Mouse (Mus musculus) forebrain, embryonic 12.5 days (tissue): ENCODE data around the gene Nudt3. TPM values are rescaled to one million over a fixed set of nuclear protein-coding genes. Genes with fewer than 3 reads are reported as not detected.

ENCODE experiments used
- ATAC-seq: fragments of 200-750 bp; cut with Nextera tagmentation; 2 replicates; pipeline ENCODE4 v1.8.0; 2017; ENCODE audit warnings: moderate TSS enrichment; ENCODE audit not compliant: low FRiP score
- H3K27ac ChIP-seq: fragments of 300-500 bp; sonication (generic); 2 replicates; pipeline ENCODE4 v1.5.1; 2016; ENCODE audit warnings: mild to moderate bottlenecking
- H3K27me3 ChIP-seq: fragments of 300-500 bp; sonication (generic); 2 replicates; pipeline ENCODE4 v1.6.1; 2016; ENCODE audit warnings: mild to moderate bottlenecking
- H3K36me3 ChIP-seq: fragments of 300-500 bp; sonication (generic); replicated peaks from 2 replicates; pipeline ENCODE4 v1.6.1; 2016; ENCODE audit warnings: mild to moderate bottlenecking
- H3K4me1 ChIP-seq: fragments of 300-500 bp; sonication (generic); 2 replicates; pipeline ENCODE4 v1.6.1; 2016
- H3K4me2 ChIP-seq: fragments of 300-500 bp; sonication (generic); 2 replicates; pipeline ENCODE4 v1.6.1; 2016; ENCODE audit warnings: mild to moderate bottlenecking, moderate library complexity
- H3K4me3 ChIP-seq: fragments of 300-500 bp; sonication (generic); replicated peaks from 2 replicates; pipeline ENCODE4 v1.5.1; 2016; ENCODE audit warnings: mild to moderate bottlenecking
- H3K9ac ChIP-seq: fragments of 300-500 bp; sonication (generic); 2 replicates; pipeline ENCODE4 v1.6.1; 2016; ENCODE audit warnings: mild to moderate bottlenecking
- H3K9me3 ChIP-seq: fragments of 300-500 bp; sonication (generic); 2 replicates; pipeline ENCODE4 v1.6.1; 2016
- WGBS: fragments of 180-500 bp; shearing (Covaris S2); methylation state at CpG from one replicate; pipeline ENCODE4 v1.1.7; 2016; 5-methylcytosine and 5-hydroxymethylcytosine counted together
- polyA plus RNA-seq: library from polyadenylated mRNA; unstranded; fragments of >200 nt; fragmentation: Nextera tagmentation; extraction: Ambion mirVana; gene quantifications from 2 replicates; pipeline ENCODE4 v1.2.1, GENCODE M21; 2016

The Nudt3 gene
- polyA plus RNA-seq, 1 experiment from 2014 or later: 170 TPM

GRCm38 (mm10) chr17:27588231-27588630, 35.1 kb downstream of the Nudt3 start:
- no peaks in the 10 kb centered on the region for H3K9me3 ChIP-seq
- WGBS: 80% methylated on average over 8 of the region's 8 CpGs
- H3K4me1 ChIP-seq: peaks cover 5% of the 10 kb centered on the region; the same call in 1 of the 2 replicates
- H3K4me2 ChIP-seq: no peak overlapping the region
- peaks cover 80% of the 10 kb centered on the region for H3K36me3 ChIP-seq
- no peak for ATAC-seq
- no peak overlapping the region for H3K4me3 ChIP-seq
- no peak overlapping the region for H3K27ac ChIP-seq
- H3K9ac ChIP-seq: no peak overlapping the region
- no peaks in the 10 kb centered on the region for H3K27me3 ChIP-seq

- Histone ChIP-seq H3K27me3 (no peaks in the 10 kb centered on the region), H3K9me3 (no peaks in the 10 kb centered on the region), H3K27ac (no peak overlapping the region), H3K4me3 (no peak overlapping the region), H3K9ac (no peak overlapping the region), H3K4me2 (no peak overlapping the region), H3K4me1 (peaks cover 5% of the 10 kb centered on the region; the same call in 1 of the 2 replicates), H3K36me3 (peaks cover 83% of the 10 kb centered on the region)
- WGBS: 83% methylated on average over 12 of the region's 12 CpGs
- no peak for ATAC-seq
Observed at GRCm38 (mm10) chr17:27587252-27587651, 36.0 kb downstream of the Nudt3 start.

- Histone ChIP-seq H3K4me2 (no peak overlapping the region), H3K27me3 (no peaks in the 10 kb centered on the region), H3K4me3 (no peak overlapping the region), H3K4me1 (peaks cover 5% of the 10 kb centered on the region; the same call in 1 of the 2 replicates), H3K9me3 (no peaks in the 10 kb centered on the region), H3K36me3 (peaks cover 83% of the 10 kb centered on the region), H3K27ac (no peak overlapping the region), H3K9ac (no peak overlapping the region)
- WGBS: 74% methylated on average over 9 of the region's 9 CpGs
- ATAC-seq: no peak
Observed at GRCm38 (mm10) chr17:27586661-27587060, 36.6 kb downstream of the Nudt3 start.

GRCm38 (mm10) chr17:27583185-27583894, 40.0 kb downstream of the Nudt3 start:
- 96% methylated on average over 13 of the region's 13 CpGs for WGBS
- H3K4me2 ChIP-seq: no peak overlapping the region
- peaks cover 87% of the 10 kb centered on the region for H3K36me3 ChIP-seq
- no peaks in the 10 kb centered on the region for H3K27me3 ChIP-seq
- peaks cover 5% of the 10 kb centered on the region; the same call in 1 of the 2 replicates for H3K4me1 ChIP-seq
- no peak overlapping the region for H3K27ac ChIP-seq
- H3K9me3 ChIP-seq: no peaks in the 10 kb centered on the region
- H3K9ac ChIP-seq: no peak overlapping the region
- ATAC-seq: no peak
- H3K4me3 ChIP-seq: no peak overlapping the region

GRCm38 (mm10) chr17:27580392-27581068, 42.8 kb downstream of the Nudt3 start:
- Histone ChIP-seq H3K27me3 (no peaks in the 10 kb centered on the region), H3K27ac (no peak overlapping the region), H3K36me3 (peaks cover 84% of the 10 kb centered on the region), H3K4me1 (no peaks in the 10 kb centered on the region), H3K9me3 (no peaks in the 10 kb centered on the region), H3K4me3 (no peak overlapping the region), H3K4me2 (no peak overlapping the region), H3K9ac (no peak overlapping the region)
- 93% methylated on average over 20 of the region's 20 CpGs for WGBS
- ATAC-seq: no peak

- Histone ChIP-seq H3K4me3 (no peak overlapping the region), H3K27me3 (no peaks in the 10 kb centered on the region), H3K9ac (no peak overlapping the region), H3K4me1 (no peaks in the 10 kb centered on the region), H3K9me3 (no peaks in the 10 kb centered on the region), H3K27ac (no peak overlapping the region), H3K36me3 (peaks cover 89% of the 10 kb centered on the region), H3K4me2 (no peak overlapping the region)
- WGBS: 95% methylated on average over 8 of the region's 8 CpGs
- no peak for ATAC-seq
Observed at GRCm38 (mm10) chr17:27579816-27580215, 43.5 kb downstream of the Nudt3 start.

GRCm38 (mm10) chr17:27578487-27578886, 44.8 kb downstream of the Nudt3 start:
- no peaks in the 10 kb centered on the region for H3K27me3 ChIP-seq
- H3K4me2 ChIP-seq: no peak overlapping the region
- H3K27ac ChIP-seq: no peak overlapping the region
- 92% methylated on average over 10 of the region's 10 CpGs for WGBS
- H3K9me3 ChIP-seq: no peaks in the 10 kb centered on the region
- no peak overlapping the region for H3K9ac ChIP-seq
- no peak overlapping the region for H3K4me3 ChIP-seq
- no peaks in the 10 kb centered on the region for H3K4me1 ChIP-seq
- peaks cover 91% of the 10 kb centered on the region for H3K36me3 ChIP-seq
- no peak for ATAC-seq

- Histone ChIP-seq H3K9ac (no peak overlapping the region), H3K4me3 (no peak overlapping the region), H3K27me3 (no peaks in the 10 kb centered on the region), H3K9me3 (no peaks in the 10 kb centered on the region), H3K27ac (no peak overlapping the region), H3K4me2 (no peak overlapping the region), H3K36me3 (peaks cover 81% of the 10 kb centered on the region), H3K4me1 (no peaks in the 10 kb centered on the region)
- no peak for ATAC-seq
- 87% methylated on average over 6 of the region's 6 CpGs for WGBS
Observed at GRCm38 (mm10) chr17:27577468-27577867, 45.8 kb downstream of the Nudt3 start.

- Histone ChIP-seq H3K4me1 (no peaks in the 10 kb centered on the region), H3K27me3 (no peaks in the 10 kb centered on the region), H3K4me2 (no peak overlapping the region), H3K27ac (no peak overlapping the region), H3K36me3 (peaks cover 71% of the 10 kb centered on the region), H3K9me3 (no peaks in the 10 kb centered on the region), H3K9ac (no peak overlapping the region), H3K4me3 (no peak overlapping the region)
- 90% methylated on average over 7 of the region's 7 CpGs for WGBS
- no peak for ATAC-seq
Observed at GRCm38 (mm10) chr17:27576056-27576455, 47.2 kb downstream of the Nudt3 start.

GRCm38 (mm10) chr17:27575116-27575776, 48.0 kb downstream of the Nudt3 start:
- Histone ChIP-seq H3K4me2 (no peak overlapping the region), H3K9ac (no peak overlapping the region), H3K4me3 (no peak overlapping the region), H3K27me3 (no peaks in the 10 kb centered on the region), H3K4me1 (no peaks in the 10 kb centered on the region), H3K27ac (no peak overlapping the region), H3K36me3 (peaks cover 63% of the 10 kb centered on the region), H3K9me3 (no peaks in the 10 kb centered on the region)
- no peak for ATAC-seq
- 89% methylated on average over 10 of the region's 10 CpGs for WGBS

- 91% methylated on average over 15 of the region's 16 CpGs for WGBS
- no peak overlapping the region for H3K4me2 ChIP-seq
- H3K4me3 ChIP-seq: no peak overlapping the region
- ATAC-seq: no peak
- peaks cover 56% of the 10 kb centered on the region for H3K36me3 ChIP-seq
- no peaks in the 10 kb centered on the region for H3K9me3 ChIP-seq
- no peaks in the 10 kb centered on the region for H3K4me1 ChIP-seq
- no peak overlapping the region for H3K27ac ChIP-seq
- H3K9ac ChIP-seq: no peak overlapping the region
- H3K27me3 ChIP-seq: no peaks in the 10 kb centered on the region
Observed at GRCm38 (mm10) chr17:27574470-27575115, 48.7 kb downstream of the Nudt3 start.

- 88% methylated on average over 10 of the region's 10 CpGs for WGBS
- no peaks in the 10 kb centered on the region for H3K27me3 ChIP-seq
- H3K36me3 ChIP-seq: peaks cover 49% of the 10 kb centered on the region
Observed at GRCm38 (mm10) chr17:27573772-27574320, 49.4 kb downstream of the Nudt3 start.

More at GRCm38 (mm10) chr17:27573772-27574320, 49.4 kb downstream of the Nudt3 start:
- no peak overlapping the region for H3K4me2 ChIP-seq
- H3K9ac ChIP-seq: no peak overlapping the region
- no peak for ATAC-seq
- no peaks in the 10 kb centered on the region for H3K9me3 ChIP-seq
- H3K4me1 ChIP-seq: no peaks in the 10 kb centered on the region
- no peak overlapping the region for H3K27ac ChIP-seq
- no peak overlapping the region for H3K4me3 ChIP-seq
